Mouse (Mus musculus): ENCODE measurements around the gene Lypd6b. TPM values are rescaled to one million over a fixed set of nuclear protein-coding genes. Genes with fewer than 3 reads are reported as not detected.

Lypd6b gene
- total and polyA plus RNA-seq, 3 experiments = 0.16 TPM; not detected in 2

DNA sequence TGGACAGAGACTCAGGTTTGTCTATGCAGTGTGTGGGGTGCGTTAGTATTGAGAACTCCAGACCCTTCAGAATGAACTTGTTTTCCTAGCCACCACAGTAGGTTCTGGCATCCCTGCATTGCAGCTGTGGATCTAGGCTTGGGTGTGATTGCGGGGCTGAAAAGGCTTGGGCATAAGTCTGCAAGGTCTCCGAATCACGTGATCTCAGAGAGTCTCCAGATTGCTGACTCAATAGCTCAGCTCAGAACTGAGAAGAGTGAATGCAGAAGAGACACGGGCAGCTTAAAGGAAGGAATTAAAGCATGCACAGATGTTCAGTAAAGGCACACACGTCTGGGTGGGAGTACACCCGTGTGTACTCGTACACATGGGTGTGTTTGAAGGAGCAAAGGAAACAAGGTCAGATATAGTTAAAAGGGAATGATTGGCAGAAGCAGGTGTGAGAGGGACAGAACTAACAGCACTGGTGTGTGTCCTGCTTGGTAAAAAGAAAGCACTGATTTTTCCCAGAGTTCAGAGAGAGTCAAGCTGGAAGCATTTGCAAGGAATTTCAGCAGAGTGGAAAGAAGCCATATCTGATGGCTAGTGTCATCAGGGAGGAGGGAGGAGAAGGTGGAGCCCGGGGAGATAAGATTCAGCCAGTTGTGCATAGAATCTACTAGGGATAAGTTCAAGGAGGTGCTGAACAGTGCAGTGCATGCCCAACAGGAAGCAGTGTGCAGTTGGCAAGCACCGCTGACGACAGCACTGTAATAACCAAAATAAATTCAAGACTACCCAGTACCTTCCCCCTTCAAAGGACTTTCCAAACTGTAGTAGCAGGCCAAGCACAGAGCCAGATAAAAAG lies 37.5 kb upstream of the Lypd6b start:
- DNase-seq (ENCODE audit: low spot score) (no peak), ATAC-seq (ENCODE audit: extremely low read depth, insufficient number of reproducible peaks, low FRiP score, poor library complexity, severe bottlenecking) (no peak)
- Histone ChIP-seq H3K27me3 (ENCODE audit: insufficient read depth, low read length) (peaks cover 2% of the 10 kb centered on the region; the same call in 1 of the 2 replicates), H3K9me3 (replicated peaks) (no peaks in the 10 kb centered on the region), H3K4me3 (ENCODE audit: low read depth, low read length) (no peak overlapping the region), H3K4me1 (ENCODE audit: insufficient read depth, low read depth, low read length) (no peaks in the 10 kb centered on the region), H3K36me3 (replicated peaks) (no peaks in the 10 kb centered on the region)
- TF ChIP-seq POLR2AphosphoS5 (IDR thresholded peaks at IDR 0.05; ENCODE audit: insufficient replicate concordance, low read depth, low read length) (no peak), CTCF (IDR thresholded peaks at IDR 0.05; ENCODE audit: low read depth, low read length) (no peak), GATA2 (IDR thresholded peaks at IDR 0.05; ENCODE audit: borderline replicate concordance, low read depth, low read length) (no peak), GATA1 (IDR thresholded peaks at IDR 0.05; ENCODE audit: borderline replicate concordance, low read length) (no peak), TAL1 (conservative IDR thresholded peaks at IDR 0.05; ENCODE audit: low read depth, low read length) (no peak)

DNA sequence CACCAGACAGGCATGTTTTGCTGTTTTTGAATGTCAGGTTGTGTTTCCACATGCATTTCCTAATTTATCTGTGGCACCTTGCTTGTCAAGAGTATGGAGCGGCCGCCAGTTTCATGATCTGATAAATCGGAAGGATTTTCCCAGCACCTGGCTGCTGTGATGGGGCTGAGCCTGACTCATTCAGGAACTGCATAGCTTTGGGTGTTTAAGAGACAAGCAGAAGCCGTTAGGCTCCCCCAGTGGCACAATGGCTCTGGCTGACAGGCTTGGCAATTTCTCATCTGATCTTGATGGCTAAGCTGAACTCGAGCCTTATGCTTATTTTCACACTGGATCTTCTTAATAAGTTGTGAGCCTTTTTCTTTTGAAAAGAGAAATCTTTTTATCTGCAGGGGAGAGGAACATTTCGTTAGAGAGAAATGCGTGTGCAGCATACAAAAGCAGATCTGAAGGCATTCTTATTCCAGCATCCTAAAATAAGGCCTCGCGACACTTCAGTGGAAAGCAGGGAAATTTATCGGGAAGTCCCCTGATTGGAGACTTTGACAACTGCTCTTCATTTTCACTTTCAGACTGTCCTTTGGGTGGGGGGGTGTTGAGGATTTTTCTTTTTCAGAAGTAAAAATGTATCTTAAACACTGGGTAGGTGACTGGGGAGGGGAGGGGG lies 35.8 kb upstream of the Lypd6b start:
- TF ChIP-seq CTCF (IDR thresholded peaks at IDR 0.05; ENCODE audit: low read depth, low read length) (no peak), GATA2 (IDR thresholded peaks at IDR 0.05; ENCODE audit: borderline replicate concordance, low read depth, low read length) (no peak), GATA1 (IDR thresholded peaks at IDR 0.05; ENCODE audit: borderline replicate concordance, low read length) (no peak), TAL1 (conservative IDR thresholded peaks at IDR 0.05; ENCODE audit: low read depth, low read length) (no peak), POLR2AphosphoS5 (IDR thresholded peaks at IDR 0.05; ENCODE audit: insufficient replicate concordance, low read depth, low read length) (no peak)
- Histone ChIP-seq H3K27me3 (ENCODE audit: insufficient read depth, low read length) (no peaks in the 10 kb centered on the region), H3K4me1 (ENCODE audit: insufficient read depth, low read depth, low read length) (no peaks in the 10 kb centered on the region), H3K4me3 (ENCODE audit: low read depth, low read length) (no peak overlapping the region), H3K9me3 (replicated peaks) (no peaks in the 10 kb centered on the region), H3K36me3 (replicated peaks) (no peaks in the 10 kb centered on the region)
- DNase-seq (ENCODE audit: low spot score) (no peak), ATAC-seq (ENCODE audit: extremely low read depth, insufficient number of reproducible peaks, low FRiP score, poor library complexity, severe bottlenecking) (no peak)

DNA sequence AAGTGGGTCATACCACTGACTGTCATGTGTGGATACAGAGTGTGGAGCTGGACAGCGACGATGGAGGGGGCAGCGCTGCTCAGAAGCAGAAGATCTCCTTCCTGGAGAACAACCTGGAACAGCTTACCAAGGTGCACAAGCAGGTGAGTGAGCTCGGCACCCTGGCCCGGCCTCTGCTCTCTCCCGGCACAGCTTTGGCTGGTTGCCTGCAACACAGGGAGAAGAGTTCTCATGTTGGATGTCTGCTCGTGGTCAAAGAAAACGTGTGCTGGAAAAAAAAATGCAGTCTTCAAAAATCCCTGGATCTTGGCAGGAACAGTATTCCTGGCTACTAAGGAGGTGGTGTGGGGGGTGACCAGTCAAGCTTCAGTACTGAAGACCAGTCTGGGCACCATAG lies 35.3 kb upstream of the Lypd6b start:
- Histone ChIP-seq H3K4me3 (ENCODE audit: low read depth, low read length) (no peak overlapping the region), H3K36me3 (replicated peaks) (no peaks in the 10 kb centered on the region), H3K9me3 (replicated peaks) (no peaks in the 10 kb centered on the region), H3K27me3 (ENCODE audit: insufficient read depth, low read length) (peaks cover 2% of the 10 kb centered on the region; the same call in 1 of the 2 replicates), H3K4me1 (ENCODE audit: insufficient read depth, low read depth, low read length) (no peaks in the 10 kb centered on the region)
- TF ChIP-seq CTCF (IDR thresholded peaks at IDR 0.05; ENCODE audit: low read depth, low read length) (no peak), POLR2AphosphoS5 (IDR thresholded peaks at IDR 0.05; ENCODE audit: insufficient replicate concordance, low read depth, low read length) (no peak), GATA2 (IDR thresholded peaks at IDR 0.05; ENCODE audit: borderline replicate concordance, low read depth, low read length) (no peak), TAL1 (conservative IDR thresholded peaks at IDR 0.05; ENCODE audit: low read depth, low read length) (no peak), GATA1 (IDR thresholded peaks at IDR 0.05; ENCODE audit: borderline replicate concordance, low read length) (no peak)
- DNase-seq (ENCODE audit: low spot score) (no peak), ATAC-seq (ENCODE audit: extremely low read depth, insufficient number of reproducible peaks, low FRiP score, poor library complexity, severe bottlenecking) (no peak)

DNA sequence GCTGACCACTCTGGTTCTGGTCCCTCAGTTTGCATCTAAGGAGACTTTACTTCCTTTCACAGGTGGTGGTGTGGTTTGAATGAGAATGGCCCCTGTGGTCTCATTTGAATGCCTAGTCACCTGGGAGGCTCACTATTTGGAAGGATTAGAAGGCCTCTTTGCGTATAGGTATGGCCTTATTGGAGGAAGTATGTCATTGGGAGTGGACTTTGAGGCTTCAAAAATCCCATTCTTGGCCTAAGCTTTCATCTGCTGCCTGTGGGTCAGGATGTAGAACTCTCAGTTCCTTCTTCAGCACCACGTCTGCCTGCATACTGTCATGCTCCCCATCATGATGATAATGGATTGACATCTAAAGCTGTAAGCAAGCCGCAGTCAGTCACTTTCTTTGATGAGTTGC lies 34.4 kb upstream of the Lypd6b start:
- Histone ChIP-seq H3K4me1 (ENCODE audit: insufficient read depth, low read depth, low read length) (no peaks in the 10 kb centered on the region), H3K27me3 (ENCODE audit: insufficient read depth, low read length) (peaks cover 3% of the 10 kb centered on the region; the same call in 1 of the 2 replicates), H3K9me3 (replicated peaks) (no peaks in the 10 kb centered on the region), H3K36me3 (replicated peaks) (no peaks in the 10 kb centered on the region), H3K4me3 (ENCODE audit: low read depth, low read length) (no peak overlapping the region)
- no peak for DNase-seq (ENCODE audit: low spot score)
- no peak for ATAC-seq (ENCODE audit: extremely low read depth, insufficient number of reproducible peaks, low FRiP score, poor library complexity, severe bottlenecking)
- TF ChIP-seq CTCF (IDR thresholded peaks at IDR 0.05; ENCODE audit: low read depth, low read length) (no peak), GATA2 (IDR thresholded peaks at IDR 0.05; ENCODE audit: borderline replicate concordance, low read depth, low read length) (no peak)

DNA sequence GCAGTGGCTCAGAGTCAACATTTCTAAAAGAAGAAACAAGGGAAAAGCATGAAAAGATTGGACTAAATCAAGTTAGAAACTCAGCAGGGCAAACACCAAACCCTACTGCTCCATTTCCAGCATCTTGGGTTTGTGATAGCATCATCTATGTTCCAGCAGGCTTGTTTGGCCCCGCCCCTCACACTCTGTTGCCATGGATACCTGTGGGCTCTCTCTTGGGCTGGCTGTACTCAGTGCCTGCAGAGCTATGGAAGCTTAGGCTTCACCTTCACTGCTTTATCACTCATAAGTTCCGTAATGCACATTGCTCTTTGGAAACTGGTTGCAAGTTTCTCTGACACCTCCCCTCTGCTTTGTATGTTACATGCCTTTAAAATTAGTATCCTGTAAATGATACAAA lies 32.4 kb upstream of the Lypd6b start:
- no peak overlapping the region for H3K4me3 ChIP-seq (ENCODE audit: low read depth, low read length)
- ATAC-seq (ENCODE audit: extremely low read depth, insufficient number of reproducible peaks, low FRiP score, poor library complexity, severe bottlenecking) (no peak), DNase-seq (ENCODE audit: low spot score) (no peak)
- peaks cover 3% of the 10 kb centered on the region; the same call in 1 of the 2 replicates for H3K27me3 ChIP-seq (ENCODE audit: insufficient read depth, low read length)
- no peak for TF ChIP-seq GATA2 (IDR thresholded peaks at IDR 0.05; ENCODE audit: borderline replicate concordance, low read depth, low read length)
- TF ChIP-seq POLR2AphosphoS5 (IDR thresholded peaks at IDR 0.05; ENCODE audit: insufficient replicate concordance, low read depth, low read length) = no peak
- H3K9me3 ChIP-seq (replicated peaks) = no peaks in the 10 kb centered on the region
- H3K4me1 ChIP-seq (ENCODE audit: insufficient read depth, low read depth, low read length) = no peaks in the 10 kb centered on the region
- H3K36me3 ChIP-seq (replicated peaks) = no peaks in the 10 kb centered on the region

DNA sequence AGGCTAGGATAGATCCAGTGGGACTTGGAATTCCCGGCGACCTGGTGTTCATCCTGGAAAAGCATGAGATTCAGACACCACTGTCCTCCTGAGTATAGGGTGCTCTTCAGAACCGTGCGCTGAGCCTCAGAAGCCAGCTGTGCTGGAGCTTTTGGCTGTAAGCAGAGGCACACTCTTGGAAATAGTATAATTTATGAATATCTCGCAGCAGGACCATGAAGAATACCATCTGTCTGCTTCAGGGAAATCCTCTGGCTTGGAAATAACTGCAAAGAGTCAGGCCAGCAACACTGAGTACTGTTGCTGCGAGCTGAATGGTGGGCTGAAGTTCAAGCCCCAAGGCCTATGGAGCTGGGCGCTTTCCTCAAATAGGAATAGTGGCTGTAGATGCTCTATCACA lies 29.9 kb upstream of the Lypd6b start:
- no peaks in the 10 kb centered on the region for H3K9me3 ChIP-seq (replicated peaks)

More for the DNA sequence above, 29.9 kb upstream of the Lypd6b start:
- no peak for TF ChIP-seq CTCF (IDR thresholded peaks at IDR 0.05; ENCODE audit: low read depth, low read length)
- no peak for TF ChIP-seq GATA1 (IDR thresholded peaks at IDR 0.05; ENCODE audit: borderline replicate concordance, low read length)
- TF ChIP-seq POLR2AphosphoS5 (IDR thresholded peaks at IDR 0.05; ENCODE audit: insufficient replicate concordance, low read depth, low read length) = no peak
- no peak for TF ChIP-seq GATA2 (IDR thresholded peaks at IDR 0.05; ENCODE audit: borderline replicate concordance, low read depth, low read length)
- H3K27me3 ChIP-seq (ENCODE audit: insufficient read depth, low read length) = peaks cover 3% of the 10 kb centered on the region; the same call in 1 of the 2 replicates
- H3K4me1 ChIP-seq (ENCODE audit: insufficient read depth, low read depth, low read length) = no peaks in the 10 kb centered on the region
- no peaks in the 10 kb centered on the region for H3K36me3 ChIP-seq (replicated peaks)
- no peak overlapping the region for H3K4me3 ChIP-seq (ENCODE audit: low read depth, low read length)
- no peak for DNase-seq (ENCODE audit: low spot score)
- ATAC-seq (ENCODE audit: extremely low read depth, insufficient number of reproducible peaks, low FRiP score, poor library complexity, severe bottlenecking) = no peak

All from G1E (cell line).